Mouse (Mus musculus): ENCODE data around the gene Arhgap31.

DNA sequence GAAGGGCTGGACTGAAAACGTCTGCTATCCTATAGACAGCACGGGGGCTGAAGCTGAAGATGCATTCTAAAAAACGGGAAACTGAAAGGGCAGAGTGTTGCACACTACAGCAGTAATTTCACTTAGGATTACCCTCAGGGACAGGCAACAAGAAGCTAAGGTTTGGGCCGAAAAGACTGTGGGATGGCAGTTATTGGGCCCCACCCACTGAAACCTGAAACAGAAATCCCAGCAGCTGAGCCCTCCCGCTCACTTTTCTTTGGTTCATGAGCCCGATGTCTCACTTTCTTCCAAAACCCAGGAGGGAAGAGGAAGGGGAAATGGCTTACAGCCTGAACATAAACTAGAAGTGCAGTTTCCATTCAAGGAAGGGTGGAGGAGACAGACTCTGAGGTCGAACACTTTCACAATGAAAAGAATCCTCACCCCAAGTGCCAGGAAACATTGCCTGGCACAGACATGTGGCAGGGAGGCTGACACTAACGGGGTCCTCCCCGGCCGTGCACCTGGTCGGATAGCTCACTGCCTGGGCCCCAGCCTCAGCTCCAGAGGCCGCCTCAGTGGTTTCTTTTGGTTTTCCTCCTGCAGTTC lies 33.5 kb downstream of the Arhgap31 start:
- no peak for TF ChIP-seq POLR2A (IDR thresholded peaks at IDR 0.05; ENCODE audit: borderline replicate concordance, extremely low read depth, insufficient read depth, insufficient read length, poor library complexity, severe bottlenecking)
- TF ChIP-seq CTCF (IDR thresholded peaks at IDR 0.05; ENCODE audit: borderline replicate concordance, extremely low read depth, insufficient read depth, insufficient read length) = no peak
